Mouse (Mus musculus) inflammation-experienced regulatory T-cells, adult 6 months (primary cell): ENCODE measurements around the gene 6820408C15Rik. TPM values are rescaled to one million over a fixed set of nuclear protein-coding genes. Genes with fewer than 3 reads are reported as not detected.

Experiments
- ATAC-seq: one replicate; pipeline ENCODE4 v1.8.0; 2017
- polyA plus RNA-seq, 3 experiments: library from polyadenylated mRNA; unstranded; fragments of 100-300 nt; shearing (Covaris generic); gene quantifications; one replicate each; pipeline ENCODE4 v1.2.1; 2017

6820408C15Rik gene
- not detected for polyA plus RNA-seq

DNA sequence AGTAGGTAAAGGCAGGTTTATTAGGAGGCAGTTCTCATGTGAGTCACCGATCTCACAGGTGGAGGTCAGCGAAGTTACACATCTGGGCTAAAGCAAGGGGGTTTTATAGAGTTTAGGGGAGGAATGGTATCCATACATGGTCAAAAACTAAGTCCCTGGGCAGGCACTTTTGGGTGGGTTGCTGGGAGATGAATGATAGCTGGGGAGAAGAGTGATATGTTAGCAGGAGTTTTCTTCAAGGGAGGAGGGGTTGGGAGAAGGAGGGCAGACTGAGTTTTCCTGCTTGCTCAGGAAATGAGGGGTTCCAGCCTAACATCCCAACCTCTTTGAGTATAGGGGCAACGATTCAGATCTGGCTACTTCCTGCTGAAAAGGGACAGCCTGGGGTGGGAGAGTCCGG, at the start of gene 6820408C15Rik:
6820408C15Rik (plus strand) TSS at position 301 of the 400 bp plus-strand sequence.
- no peak for ATAC-seq

DNA sequence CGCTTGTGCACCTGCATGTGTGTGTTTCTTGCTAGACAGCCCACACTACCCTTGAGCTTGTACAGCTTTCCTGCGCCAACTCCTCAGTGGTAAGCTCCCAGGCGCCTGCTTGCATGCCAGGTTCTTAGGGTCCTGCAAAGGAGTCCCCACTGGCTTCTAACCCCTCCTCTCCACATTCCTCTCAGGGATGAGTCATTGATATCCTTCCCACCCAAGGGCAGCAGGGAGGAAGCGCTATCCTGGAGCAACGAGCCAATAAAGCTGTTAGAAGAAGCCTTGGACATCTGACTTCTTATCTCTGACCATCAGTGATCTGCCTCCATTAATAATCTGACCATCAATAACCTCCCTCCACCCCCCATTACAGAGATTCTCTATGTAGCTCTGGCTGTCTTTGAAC, 47.5 kb upstream of the 6820408C15Rik start:
- no peak for ATAC-seq

DNA sequence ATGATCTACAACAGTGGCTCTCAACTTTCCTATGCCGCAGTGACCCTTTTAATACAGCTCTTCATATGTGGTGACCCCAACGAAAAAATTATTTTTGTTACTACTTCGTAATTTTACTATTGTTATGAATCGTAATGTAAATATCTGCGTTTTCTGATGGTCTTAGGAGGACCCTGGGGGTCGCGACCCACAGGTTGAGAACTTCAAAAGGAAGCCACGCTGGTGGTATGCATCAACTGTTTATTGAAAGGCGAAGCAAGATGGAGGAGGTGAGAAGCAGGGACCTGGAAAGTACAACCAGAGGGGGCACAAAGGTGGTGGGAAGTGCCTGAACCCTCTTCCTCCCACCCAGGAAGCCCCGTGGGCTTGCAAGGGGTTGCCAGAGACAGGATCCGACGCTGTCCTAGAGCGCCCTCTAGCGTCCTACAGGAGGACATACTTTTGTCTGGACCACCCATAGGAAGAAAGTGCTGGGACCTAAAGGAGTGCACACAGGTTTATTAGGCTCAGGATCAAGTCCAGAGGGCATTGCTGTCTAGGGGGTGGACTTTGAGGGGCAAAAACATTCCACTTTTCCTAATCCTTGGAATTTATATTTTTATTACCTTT, 46.8 kb upstream of the 6820408C15Rik start:
- peak; percentile 39 for ATAC-seq

DNA sequence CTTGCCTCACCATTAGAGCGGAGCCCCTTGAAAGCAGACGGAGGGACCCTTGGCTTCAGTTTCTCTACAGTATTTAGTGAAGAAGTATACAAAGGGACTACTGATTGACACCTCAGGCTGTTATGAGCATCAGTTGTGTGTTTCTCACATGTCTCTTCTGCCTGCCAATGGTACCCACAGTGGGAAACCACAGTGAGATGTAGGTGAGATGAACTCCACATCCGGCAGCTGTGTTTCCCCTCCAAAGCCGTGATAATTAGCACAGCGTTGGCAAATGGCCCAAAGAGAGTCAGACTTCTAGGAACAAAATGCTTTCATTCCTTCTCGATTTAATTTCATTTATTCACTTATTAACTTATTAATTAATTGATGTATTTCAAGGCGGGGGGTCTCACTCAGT, 43.3 kb upstream of the 6820408C15Rik start:
- ATAC-seq, result peak; percentile 98

DNA sequence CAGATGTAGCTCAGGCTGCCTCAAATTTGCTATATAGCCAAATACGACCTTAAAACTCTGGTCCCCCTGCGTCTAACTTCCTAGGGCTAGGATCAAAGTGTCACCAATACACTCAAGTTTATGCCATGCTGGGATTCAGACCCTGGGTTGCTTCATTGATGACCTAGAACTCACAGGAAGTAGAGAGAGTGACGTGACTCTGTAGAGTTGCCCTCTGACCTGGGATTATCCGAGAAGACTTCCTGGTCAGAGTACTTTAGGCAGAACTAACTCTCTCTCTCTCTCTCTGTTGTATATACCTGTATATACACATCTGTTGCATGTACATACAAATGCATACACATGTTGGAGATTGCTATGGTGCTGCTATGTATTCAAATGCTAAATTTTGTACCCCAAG, 42.7 kb upstream of the 6820408C15Rik start:
- no peak for ATAC-seq

DNA sequence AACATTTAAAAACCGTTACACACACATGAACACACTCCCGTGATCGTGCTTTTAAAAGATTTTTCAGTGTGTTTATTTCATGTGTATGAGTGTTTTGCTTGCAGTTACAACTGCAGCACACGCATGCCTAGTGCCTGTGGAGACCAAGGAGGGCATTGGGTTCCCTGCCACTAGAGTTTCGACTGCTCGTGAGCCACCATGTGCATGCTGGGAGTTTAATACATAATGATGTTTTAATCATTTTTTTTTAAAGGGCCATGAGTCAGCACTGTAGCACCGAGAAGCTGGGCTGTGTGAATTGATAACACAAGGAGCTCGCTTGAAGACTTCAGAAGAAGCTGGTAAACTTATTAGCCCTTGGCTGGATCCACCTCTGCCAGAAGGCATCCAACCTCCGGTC, 41.8 kb upstream of the 6820408C15Rik start:
- ATAC-seq, result no peak

DNA sequence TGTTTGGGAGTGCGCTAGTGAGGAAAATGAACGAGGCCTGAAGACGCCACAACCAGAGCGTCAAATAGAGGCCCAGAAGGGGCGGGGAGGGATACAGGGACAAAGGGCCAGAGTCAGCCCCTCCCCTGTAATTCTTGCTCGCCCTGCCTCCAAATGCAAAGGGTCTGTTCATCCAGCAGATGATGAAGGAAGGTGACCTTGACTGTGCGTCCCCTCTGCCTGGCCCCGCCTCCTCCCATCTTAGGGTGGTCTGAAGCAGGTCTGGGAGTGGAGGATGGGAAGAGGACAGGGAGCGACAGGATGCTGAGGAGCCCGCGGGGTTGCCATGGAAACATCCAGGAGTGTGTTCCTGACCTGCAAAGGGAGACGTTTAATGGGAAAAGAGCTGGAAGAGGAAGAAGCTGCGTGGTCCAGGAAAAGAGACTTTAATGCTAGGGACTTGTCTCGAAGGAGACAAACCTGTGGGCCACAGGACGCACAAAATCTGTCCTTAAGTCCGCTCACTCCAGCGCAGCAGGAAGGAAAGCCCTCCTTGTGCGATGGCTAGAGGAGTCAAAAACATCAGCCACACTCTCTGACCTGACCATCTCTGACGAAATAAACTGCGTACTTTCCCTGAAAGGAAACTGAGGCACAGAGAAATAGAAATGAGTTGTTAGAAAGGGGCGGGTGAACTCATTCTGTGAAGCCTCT, 39.6 kb upstream of the 6820408C15Rik start:
- ATAC-seq, result no peak

DNA sequence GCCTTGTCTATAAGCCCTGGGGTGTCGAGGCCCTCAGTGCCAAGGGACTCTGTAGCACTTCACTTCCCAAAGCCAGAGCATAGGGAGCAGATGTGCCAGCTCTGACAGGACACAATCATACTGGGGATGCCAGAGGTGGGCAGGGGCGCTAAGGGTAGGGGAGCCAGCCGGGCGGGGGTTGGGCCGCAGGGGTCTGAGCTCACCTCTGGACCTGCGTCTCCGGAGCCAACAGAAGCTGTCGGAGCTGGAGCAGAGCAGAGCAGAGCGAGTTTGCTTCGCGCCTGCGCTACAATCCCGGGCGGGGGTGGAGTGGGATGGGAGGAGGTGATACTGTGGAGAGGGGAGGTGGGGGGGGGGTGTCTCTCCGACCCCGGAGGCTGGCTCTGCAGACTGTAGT, 39.0 kb upstream of the 6820408C15Rik start, which contains the start of gene Nrsn2:
Nrsn2 (minus strand) TSS at position 294 of the 397 bp plus-strand sequence.
- no peak for ATAC-seq

DNA sequence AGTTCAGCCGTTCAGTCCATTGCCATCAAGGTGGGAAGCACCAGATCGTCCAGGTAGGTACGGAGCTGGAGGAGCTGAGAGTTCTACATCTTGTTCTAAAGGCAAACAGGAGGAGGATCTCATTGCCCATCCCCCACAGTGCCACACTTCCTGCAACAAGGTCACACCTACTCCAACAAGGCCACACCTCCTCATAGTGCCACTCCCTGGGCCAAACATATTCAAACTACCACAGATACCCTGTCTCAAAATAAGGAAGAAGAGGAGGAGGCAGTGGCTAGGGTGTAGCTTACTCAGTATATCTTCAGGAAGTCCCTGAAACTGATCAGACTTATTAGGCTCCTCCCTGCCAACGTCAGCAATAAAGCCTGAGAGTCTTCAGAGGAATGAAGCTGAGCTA, 31.2 kb upstream of the 6820408C15Rik start:
- no peak for ATAC-seq

DNA sequence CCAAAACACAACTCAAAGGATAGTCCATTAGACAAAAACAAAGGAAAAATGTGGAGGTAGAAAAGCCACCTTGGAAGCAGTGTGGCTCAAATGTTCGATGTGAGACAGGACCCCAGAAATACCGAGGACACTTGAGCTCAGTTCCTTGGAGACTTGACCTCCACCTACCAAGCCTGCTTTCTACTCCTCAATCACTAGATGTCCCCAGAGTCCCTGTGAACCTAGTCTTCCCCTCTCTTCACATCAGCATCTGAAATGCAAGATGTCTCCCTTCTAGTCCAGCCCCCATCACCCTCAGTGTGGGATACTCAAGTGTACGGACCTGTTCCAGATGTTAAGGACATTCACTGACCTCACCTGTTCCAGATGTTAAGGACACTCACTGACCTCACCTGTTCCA, 22.6 kb upstream of the 6820408C15Rik start:
- ATAC-seq, result peak; percentile 35

DNA sequence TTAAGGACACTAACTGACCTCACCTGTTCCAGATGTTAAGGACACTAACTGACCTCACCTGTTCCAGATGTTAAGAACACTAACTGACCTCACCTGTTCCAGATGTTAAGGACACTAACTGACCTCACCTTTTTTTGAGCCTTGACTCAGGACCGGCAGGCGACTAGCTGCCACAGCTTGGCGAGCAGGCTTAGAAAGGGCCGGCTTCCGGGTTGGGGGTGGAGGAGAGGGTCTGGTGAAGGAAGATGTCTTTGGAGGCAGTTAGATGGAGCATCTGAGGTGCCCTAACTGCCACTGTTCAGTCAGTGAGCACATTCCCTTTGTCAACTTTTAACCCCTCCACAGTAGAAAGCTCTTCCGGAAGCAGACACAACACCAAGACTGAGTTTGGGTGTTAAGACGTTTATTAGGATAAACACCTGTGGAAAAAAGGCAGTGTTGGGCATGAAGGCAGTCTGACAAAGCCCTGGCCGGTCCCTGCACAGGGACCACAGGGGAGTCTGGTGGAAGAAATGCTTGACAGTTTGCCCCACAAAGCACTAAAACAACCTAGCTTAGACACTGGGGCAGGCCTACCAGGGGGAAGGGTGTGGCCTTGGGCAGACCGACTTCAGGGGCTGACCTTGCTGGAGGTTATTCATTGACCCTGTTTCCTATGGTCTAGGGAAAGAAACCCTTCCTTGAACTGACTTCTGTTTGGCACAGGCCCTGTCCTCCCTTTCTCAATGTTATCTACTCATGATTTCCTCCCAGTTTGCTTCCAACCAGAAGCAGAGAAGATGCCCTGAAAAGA, 22.0 kb upstream of the 6820408C15Rik start:
- no peak for ATAC-seq

DNA sequence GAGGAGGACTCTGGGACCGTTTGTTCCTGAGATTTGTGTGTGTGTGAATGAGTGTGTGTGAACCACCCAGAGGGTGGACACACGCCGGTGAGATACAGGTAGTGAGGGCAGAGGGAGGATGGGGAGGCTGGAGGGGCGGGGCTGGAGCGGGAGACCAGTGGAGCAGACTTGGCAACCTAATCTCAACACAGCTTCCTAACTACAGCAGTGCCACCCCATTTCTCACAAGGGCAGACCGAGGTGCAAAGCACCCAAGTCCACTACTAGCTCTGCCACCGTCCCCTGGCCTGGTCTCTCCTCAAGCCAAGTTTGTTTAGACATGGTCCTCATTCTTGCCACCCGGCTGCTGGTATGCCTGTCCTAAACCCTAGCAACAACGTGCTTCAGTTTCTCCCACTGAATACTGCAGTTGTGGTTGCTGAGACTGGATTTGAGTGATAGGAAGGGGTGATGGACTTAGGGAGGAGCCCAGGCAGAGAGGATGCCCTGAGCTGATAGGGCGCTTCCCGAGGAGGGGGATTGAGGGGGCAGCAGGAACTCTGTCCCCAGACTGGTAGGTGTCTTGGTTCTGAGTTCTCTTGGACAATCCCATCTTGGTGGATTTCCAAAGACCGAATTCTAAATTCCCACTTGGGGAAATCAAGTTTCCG, 20.0 kb upstream of the 6820408C15Rik start:
- no peak for ATAC-seq

DNA sequence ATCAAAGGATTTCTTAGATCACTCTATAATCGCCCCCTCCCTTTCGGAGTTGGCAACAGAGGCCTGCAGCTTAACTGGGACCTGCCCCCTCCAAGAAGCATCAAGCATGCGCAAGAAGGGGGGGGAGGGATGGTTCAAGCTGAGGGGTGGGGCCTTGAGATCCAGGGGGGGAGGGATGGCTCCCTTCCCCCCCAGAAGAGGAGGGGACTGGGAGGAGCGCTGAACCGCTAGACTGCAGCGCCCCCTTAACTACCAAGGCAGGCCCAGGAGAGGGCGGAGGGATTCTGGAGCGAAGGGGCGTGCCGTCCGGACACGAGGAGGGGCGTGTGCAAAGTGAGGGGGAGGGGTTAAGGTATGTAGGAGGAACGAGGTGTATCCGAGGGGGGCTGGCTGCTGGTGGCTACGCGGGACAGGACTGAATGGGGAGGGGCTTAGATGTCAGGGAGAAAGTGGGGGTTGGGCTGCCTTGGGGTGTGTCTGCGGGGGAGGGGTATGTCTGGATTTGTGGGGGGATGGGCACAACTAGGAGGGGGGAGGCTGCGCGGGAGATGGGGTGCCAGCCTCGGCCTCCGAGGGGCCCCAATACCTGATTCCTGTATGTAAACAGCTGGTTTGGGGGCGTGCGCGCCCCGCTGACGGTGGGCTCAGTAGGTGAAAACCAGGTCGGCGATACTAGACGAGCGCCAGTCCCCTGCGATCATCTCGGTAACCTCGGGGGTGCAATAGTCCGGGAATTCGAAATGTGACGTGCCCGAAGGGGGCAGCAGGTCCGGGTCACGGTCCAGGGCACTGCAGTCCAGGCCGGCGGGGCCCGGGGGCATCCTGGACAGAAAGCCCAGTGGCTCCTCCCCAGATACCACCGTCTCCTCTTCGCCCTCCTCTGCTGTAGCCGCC, 19.0 kb upstream of the 6820408C15Rik start:
- ATAC-seq, result no peak

DNA sequence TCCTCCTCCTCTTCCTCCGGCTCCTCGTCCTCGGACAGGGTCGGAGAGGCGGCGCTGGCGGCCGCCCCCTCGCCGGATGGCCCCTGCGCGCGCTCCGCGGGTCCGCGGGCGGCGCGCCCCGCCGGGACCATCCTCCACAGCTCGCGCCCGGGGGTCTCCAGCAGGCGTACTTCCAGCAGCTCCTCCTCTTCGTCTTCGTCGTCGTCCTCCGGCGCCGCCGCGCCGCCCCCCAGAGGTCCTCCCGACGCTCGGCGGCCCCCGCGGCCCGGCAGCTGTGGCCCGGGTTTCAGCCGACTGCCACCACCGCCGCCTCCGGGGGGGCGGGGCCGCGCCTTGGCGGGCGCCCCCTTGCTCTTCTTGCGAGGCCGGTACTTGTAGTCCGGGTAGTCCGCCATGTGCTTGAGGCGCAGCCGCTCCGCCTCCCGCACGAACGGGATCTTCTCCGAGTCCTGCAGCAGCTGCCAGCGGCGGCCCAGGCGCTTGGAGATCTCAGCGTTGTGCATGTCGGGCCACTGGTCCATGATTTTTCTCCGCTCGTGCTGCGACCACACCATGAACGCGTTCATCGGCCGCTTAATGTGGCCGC, 18.3 kb upstream of the 6820408C15Rik start:
- peak; percentile 18 for ATAC-seq

DNA sequence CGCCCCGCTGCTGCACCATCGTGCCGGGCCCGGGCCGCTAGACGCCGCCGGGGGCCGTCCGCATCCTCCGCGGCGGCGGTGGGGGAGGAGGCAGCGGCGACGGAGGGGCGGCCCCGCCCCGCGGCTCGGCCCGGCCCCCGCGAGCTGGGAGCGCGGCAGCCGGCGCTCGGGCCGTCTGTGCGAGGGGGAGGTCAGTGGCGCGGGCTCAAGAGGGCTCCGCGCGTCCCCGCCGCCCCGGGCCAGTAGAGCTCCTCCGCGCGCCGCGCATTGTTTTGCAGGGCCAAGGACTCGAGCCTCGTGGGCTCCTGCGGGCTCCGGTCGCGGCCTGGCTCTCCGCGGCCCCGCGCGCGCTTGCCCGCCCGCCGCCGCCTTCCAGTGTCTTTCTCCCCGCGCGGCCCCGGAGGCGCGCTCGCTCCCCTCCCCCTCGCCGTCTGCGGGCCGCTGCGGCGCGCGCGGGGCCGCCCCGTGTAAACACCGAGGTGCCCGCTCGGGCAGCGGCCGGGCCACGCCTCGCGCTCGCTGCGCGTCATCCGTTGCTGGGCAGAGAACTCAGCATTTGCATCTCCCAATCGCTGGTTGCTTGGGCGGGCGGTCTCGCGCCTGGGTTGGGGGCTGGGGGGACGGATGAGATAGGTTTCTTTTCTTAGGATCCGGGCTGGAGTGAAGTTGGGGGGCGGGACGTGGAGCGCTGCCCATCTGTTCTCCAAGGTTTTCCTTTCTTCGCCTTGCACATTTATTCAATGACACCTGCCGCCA, 17.5 kb upstream of the 6820408C15Rik start, which contains the start of gene Sox12:
Sox12 (minus strand) TSS at position 384 of the 756 bp plus-strand sequence.
- ATAC-seq, result peak; percentile 77

DNA sequence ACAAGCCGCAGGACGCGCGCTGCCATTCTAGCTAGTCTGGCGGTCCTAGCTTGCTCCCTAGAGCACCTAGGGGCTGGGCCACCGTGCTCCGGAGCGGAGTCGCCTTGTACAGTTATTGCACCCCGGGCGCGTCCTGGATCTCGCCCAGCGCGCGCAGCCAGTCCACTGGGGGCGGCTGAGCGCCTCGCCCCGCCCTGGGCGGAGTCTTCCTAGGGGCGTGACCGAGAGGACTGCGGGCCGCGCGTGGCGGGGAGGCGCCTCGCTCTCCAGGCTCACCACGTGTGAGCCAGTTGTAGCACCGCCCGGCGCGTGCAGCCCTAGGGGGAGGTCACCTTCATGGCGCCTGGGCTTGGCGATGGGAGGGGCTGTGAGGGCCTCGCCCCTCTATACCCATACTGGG, 16.7 kb upstream of the 6820408C15Rik start:
- peak; percentile 69 for ATAC-seq

DNA sequence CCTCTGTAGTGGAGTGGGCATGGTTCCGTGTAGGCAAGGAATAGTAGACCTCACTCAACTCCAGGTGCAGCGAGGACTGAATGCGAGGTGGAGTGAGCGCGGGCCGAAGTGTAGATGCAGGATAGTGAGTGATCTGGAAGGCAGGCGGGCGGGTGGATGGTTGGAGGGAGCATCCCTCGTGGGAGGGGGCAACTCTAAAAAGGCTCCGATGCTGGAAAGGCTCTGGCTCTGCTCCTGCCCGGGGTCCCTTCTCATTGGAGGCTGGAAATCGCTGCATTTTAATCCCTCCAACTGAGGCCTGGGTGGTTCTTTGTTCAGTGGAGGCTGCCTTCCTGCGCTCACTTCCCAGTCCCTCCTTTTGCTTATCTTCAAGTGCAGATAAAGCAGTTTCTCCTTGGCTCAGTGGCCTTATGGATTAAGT, 16.3 kb upstream of the 6820408C15Rik start:
- no peak for ATAC-seq

DNA sequence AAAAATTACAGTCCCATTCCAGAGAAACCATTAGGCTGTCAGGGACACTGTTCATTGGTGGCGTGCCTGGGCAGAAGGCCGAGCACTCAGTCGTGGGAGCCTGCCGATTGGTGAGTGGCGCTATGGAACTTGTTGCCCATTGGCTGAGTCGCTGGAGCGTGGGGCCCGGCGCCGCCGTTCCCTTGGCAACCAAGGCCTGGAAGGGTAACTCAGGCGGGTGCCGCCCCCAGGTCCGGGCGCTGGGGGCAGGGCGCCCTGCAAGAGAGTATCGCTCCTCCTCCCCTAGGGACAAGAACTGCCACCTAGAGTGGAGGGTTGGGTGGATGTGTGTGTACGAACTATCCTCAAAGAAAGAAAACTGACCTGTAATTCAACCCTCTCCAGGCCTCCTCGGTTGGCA, 9.3 kb upstream of the 6820408C15Rik start:
- peak; percentile 98 for ATAC-seq

DNA sequence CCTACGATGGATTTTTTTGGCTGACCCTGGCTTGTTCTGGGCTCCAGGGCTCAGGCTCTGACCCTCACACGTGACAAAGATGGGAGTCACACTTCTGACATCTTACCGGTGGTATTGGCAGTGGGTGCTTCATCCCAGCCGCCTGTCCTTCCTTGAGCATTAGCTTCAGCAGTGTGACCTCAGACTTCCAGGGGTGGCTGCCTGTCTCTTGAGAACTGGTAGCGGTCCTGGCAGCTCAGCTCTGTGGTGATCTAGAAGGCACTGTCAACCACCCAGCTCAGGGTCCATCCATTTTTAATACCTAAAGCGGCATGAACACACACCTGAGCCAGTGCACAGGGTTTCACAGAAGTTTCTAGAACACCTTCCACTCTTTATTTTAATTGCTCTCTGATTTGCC, 5.6 kb upstream of the 6820408C15Rik start:
- ATAC-seq, result no peak

DNA sequence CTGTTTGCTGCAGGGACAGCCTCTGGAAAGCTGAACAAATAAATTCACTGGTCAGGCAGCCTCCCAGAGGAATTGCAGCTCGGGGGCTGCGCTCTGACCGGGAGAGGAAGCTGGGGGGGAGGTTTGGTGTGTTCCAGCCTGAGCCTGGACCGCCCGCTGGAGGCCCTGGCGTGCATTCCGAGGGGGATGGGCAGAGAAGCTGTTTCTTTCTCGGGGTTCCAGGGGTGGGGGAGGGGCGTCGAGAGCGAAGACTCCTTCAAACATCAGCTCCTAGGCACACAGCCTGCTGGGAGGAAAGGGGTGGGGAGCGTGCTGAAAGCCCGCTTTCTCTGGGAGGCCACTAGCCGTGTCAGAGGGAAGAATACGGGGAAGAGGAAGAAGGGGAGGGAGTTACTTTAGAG, 4.4 kb upstream of the 6820408C15Rik start:
- ATAC-seq, result no peak

DNA sequence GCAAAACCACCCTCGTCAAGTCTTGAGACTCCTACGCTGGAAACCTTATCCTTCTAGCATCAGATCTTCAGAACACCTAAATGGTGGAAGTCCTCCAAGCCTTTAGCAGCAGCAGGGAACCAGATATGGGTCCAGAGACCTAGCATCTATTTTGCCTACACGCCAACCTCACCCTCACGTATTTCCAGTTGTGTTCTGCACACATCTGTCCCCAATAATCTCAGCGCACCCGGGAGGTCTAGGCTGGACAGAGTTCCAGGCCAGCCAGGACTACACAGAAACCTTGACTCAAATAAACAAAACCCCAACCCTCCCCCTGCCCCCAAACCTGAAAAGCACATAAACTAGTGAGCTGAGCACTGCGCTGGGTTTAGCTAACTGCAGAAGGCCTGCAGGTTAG, 3.9 kb upstream of the 6820408C15Rik start:
- ATAC-seq, result no peak
